Mouse (Mus musculus) CH12.LX (cell line): ENCODE data around the gene Ace3. TPM values are rescaled to one million over a fixed set of nuclear protein-coding genes. Genes with fewer than 3 reads are reported as not detected.

Experiments
- DNase-seq: peaks from one replicate; pipeline ENCODE4 v3.0.0-alpha.2; 2013; ENCODE audit errors: extremely low read depth
- H3K27ac ChIP-seq: 2 replicates; pipeline ENCODE4 v1.5.1; 2012; ENCODE audit warnings: low read depth, mild to moderate bottlenecking, control low read depth, moderate library complexity; ENCODE audit not compliant: insufficient read depth
- H3K27me3 ChIP-seq: replicated peaks from 2 replicates; pipeline ENCODE3; 2012; ENCODE audit warnings: inconsistent platforms
- H3K36me3 ChIP-seq, 2 experiments: replicated peaks in 1 of 2; 2 replicates each; pipeline versions ENCODE3 to v1.6.1; 2012; ENCODE audit warnings: inconsistent platforms in 1 of 2, low read length in 1 of 2, mild to moderate bottlenecking in 1 of 2, mixed read lengths in 1 of 2, moderate library complexity in 1 of 2; ENCODE audit not compliant: control insufficient read depth in 1 of 2, insufficient read depth in 1 of 2
- H3K4me1 ChIP-seq, 2 experiments: 2 replicates each; pipeline ENCODE4 v1.6.1; 2012; ENCODE audit warnings: inconsistent platforms in 1 of 2, moderate library complexity in 1 of 2; ENCODE audit not compliant: insufficient read depth in 2 of 2, control insufficient read depth in 1 of 2
- H3K4me2 ChIP-seq: 2 replicates; pipeline ENCODE4 v1.6.1; 2012; ENCODE audit warnings: low read depth, mild to moderate bottlenecking, control low read depth; ENCODE audit not compliant: poor library complexity, insufficient read depth, severe bottlenecking
- H3K4me3 ChIP-seq, 3 experiments: fragments of 150-350 bp in 1 of 3; sonication (generic) in 1 of 3; replicated peaks in 1 of 3; 2 replicates each; pipeline versions ENCODE3 to v1.5.1; 2011 to 2012; ENCODE audit warnings: low read depth in 2 of 3, low read length in 2 of 3, mild to moderate bottlenecking in 2 of 3, moderate library complexity in 2 of 3, control low read depth in 1 of 3, improper control_type of control experiment in 1 of 3, inconsistent platforms in 1 of 3, mixed read lengths in 1 of 3; ENCODE audit not compliant: poor library complexity in 1 of 3
- H3K79me2 ChIP-seq: replicated peaks from 2 replicates; pipeline ENCODE4 v1.6.1; 2012; ENCODE audit warnings: mild to moderate bottlenecking, moderate library complexity; ENCODE audit not compliant: control insufficient read depth, poor library complexity, insufficient read depth, severe bottlenecking; ENCODE audit errors: extremely low read depth
- H3K9ac ChIP-seq: 2 replicates; pipeline ENCODE4 v1.6.1; 2012; ENCODE audit warnings: low read depth, mild to moderate bottlenecking, control low read depth, moderate library complexity; ENCODE audit not compliant: insufficient read depth
- H3K9me3 ChIP-seq: replicated peaks from 2 replicates; pipeline ENCODE3; 2012; ENCODE audit warnings: low read length, inconsistent platforms, mixed read lengths
- BHLHE40 ChIP-seq: IDR thresholded peaks from 2 replicates; pipeline ENCODE4 v1.6.1; 2011; ENCODE audit warnings: mild to moderate bottlenecking, low read depth, low read length, improper control_type of control experiment
- ETS1 ChIP-seq: conservative IDR thresholded peaks from 2 replicates; pipeline ENCODE4 v1.6.1; 2012; ENCODE audit warnings: low read depth, mild to moderate bottlenecking, inconsistent platforms, low read length, improper control_type of control experiment, moderate library complexity
- HCFC1 ChIP-seq: IDR thresholded peaks from 2 replicates; pipeline ENCODE4 v1.6.1; 2012; ENCODE audit warnings: low read depth, mild to moderate bottlenecking, inconsistent platforms, low read length, improper control_type of control experiment
- JUN ChIP-seq: IDR thresholded peaks from 2 replicates; pipeline ENCODE4 v1.6.1; 2011; ENCODE audit warnings: low read depth, mild to moderate bottlenecking, low read length, improper control_type of control experiment, moderate library complexity; ENCODE audit not compliant: insufficient read depth
- JUND ChIP-seq: conservative IDR thresholded peaks from 2 replicates; pipeline ENCODE4 v1.6.1; 2011; ENCODE audit warnings: low read depth, low read length, improper control_type of control experiment
- KAT2A ChIP-seq: IDR thresholded peaks from 2 replicates; pipeline ENCODE4 v1.6.1; 2012; ENCODE audit warnings: low read length, improper control_type of control experiment, inconsistent platforms; ENCODE audit not compliant: insufficient replicate concordance
- MAFK ChIP-seq: IDR thresholded peaks from 2 replicates; pipeline ENCODE4 v1.6.1; 2011; ENCODE audit warnings: low read length, improper control_type of control experiment; ENCODE audit not compliant: insufficient replicate concordance
- MEF2A ChIP-seq: IDR thresholded peaks from 2 replicates; pipeline ENCODE4 v1.6.1; 2014; ENCODE audit warnings: low read depth, mild to moderate bottlenecking, inconsistent platforms, low read length, improper control_type of control experiment, borderline replicate concordance
- MYC ChIP-seq: IDR thresholded peaks from 2 replicates; pipeline ENCODE4 v1.6.1; 2011; ENCODE audit warnings: low read depth, mild to moderate bottlenecking, improper control_type of control experiment, low read length
- NRF1 ChIP-seq: IDR thresholded peaks from 2 replicates; pipeline ENCODE4 v1.6.1; 2014; ENCODE audit warnings: low read depth, mild to moderate bottlenecking, inconsistent platforms, low read length, improper control_type of control experiment, moderate library complexity
- POLR2A ChIP-seq: IDR thresholded peaks from 2 replicates; pipeline ENCODE4 v1.6.1; 2011; ENCODE audit warnings: low read depth, mild to moderate bottlenecking, improper control_type of control experiment, low read length
- POLR2AphosphoS2 ChIP-seq: IDR thresholded peaks from 2 replicates; pipeline ENCODE4 v1.6.1; 2011; ENCODE audit warnings: low read depth, low read length, improper control_type of control experiment
- RAD21 ChIP-seq: IDR thresholded peaks from 2 replicates; pipeline ENCODE4 v1.6.1; 2011; ENCODE audit warnings: low read depth, mild to moderate bottlenecking, low read length, improper control_type of control experiment, moderate library complexity
- RCOR1 ChIP-seq: conservative IDR thresholded peaks from 2 replicates; pipeline ENCODE4 v1.6.1; 2012; ENCODE audit warnings: low read depth, mild to moderate bottlenecking, inconsistent platforms, low read length, improper control_type of control experiment
- SMC3 ChIP-seq: IDR thresholded peaks from 2 replicates; pipeline ENCODE4 v1.6.1; 2011; ENCODE audit warnings: low read depth, low read length, improper control_type of control experiment
- TBP ChIP-seq: conservative IDR thresholded peaks from 2 replicates; pipeline ENCODE4 v1.6.1; 2011; ENCODE audit warnings: low read depth, low read length, improper control_type of control experiment
- USF1 ChIP-seq: IDR thresholded peaks from 2 replicates; pipeline ENCODE4 v1.6.1; 2014; ENCODE audit warnings: low read depth, mild to moderate bottlenecking, inconsistent platforms, low read length, improper control_type of control experiment
- ZC3H11A ChIP-seq: IDR thresholded peaks from 2 replicates; pipeline ENCODE4 v1.6.1; 2012; ENCODE audit warnings: low read depth, mild to moderate bottlenecking, inconsistent platforms, low read length, improper control_type of control experiment
- ZMIZ1 ChIP-seq: IDR thresholded peaks from 2 replicates; pipeline ENCODE4 v1.6.1; 2012; ENCODE audit warnings: low read depth, mild to moderate bottlenecking, inconsistent platforms, low read length, improper control_type of control experiment
- ZNF384 ChIP-seq: IDR thresholded peaks from 2 replicates; pipeline ENCODE4 v1.6.1; 2012; ENCODE audit warnings: low read depth, low read length, improper control_type of control experiment, inconsistent platforms
- dilution Hi-C: fragments of 300-500 bp; cut with MboI; formaldehyde crosslinking; loops from 2 replicates; pipeline ENCODE4 v1.14.3; 2020; ENCODE audit warnings: low sequenced_read_pairs; ENCODE audit not compliant: extremely low pct_unique_long_range_greater_than_20kb, extremely low pct_ligation_motif_present
- in situ Hi-C: fragments of 300-500 bp; cut with MboI; formaldehyde crosslinking; loops from 3 replicates; pipeline ENCODE4 v1.14.3; 2019; ENCODE audit warnings: low sequenced_read_pairs, low pct_ligation_motif_present, low pct_unique_long_range_greater_than_20kb, mixed read lengths
- polyA plus RNA-seq: library from polyadenylated mRNA; unstranded; fragments of >175 nt; gene quantifications from 2 replicates; pipeline ENCODE4 v1.2.1, GENCODE M21; 2012; ENCODE audit warnings: low read depth; ENCODE audit not compliant: insufficient read length
- total RNA-seq, 2 experiments: library from RNA; depleted of rRNA; stranded (reverse); fragments of 300-350 nt in 1 of 2; fragments of >200 nt in 1 of 2; gene quantifications; 2 replicates each; pipeline ENCODE4 v1.2.3; 2012 to 2014

Gene Ace3
- total and polyA plus RNA-seq, 3 experiments = not detected

DNA sequence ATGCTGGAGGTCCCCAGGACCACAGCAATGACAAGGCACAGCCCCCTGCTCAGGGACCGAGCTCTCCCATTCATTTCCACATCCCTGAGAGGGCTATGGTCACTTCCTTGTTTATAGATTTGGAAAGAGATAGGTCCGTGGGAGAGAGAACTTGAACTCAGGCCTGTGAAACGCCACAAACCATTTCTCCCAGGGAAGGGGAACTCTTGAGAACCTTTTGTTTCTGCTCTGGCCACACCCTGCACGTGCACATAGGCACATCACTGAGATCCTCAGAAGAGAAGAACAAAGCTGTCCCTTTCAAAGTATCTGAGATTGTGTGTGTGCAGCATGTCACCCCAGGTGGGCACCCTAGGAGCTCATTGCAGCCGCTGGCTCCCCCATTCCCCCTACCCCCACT, 15.8 kb upstream of the Ace3 start:
- in situ Hi-C loops = no loop called here

DNA sequence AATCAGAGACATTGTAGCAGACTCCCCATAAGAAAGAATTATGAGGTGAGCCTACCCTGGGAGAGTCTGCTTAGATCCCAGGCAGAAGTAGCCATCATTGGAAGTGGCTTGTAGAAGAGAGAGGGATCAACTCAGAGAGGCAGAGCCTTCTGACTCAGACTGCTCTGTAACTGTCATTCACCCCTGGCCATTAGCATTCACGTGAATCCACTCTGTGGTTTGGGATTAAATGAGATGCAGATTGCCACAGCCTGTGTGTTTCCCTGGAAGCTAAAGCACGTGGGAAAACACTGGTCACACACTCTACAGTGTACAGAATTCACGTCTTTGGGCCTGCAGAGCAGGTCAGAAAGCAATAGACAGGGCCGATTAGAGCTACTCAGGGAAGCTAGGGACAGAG, 10.0 kb upstream of the Ace3 start:
- no peaks in the 10 kb centered on the region for H3K36me3 ChIP-seq
- peaks cover 5% of the 10 kb centered on the region for H3K9me3 ChIP-seq
- H3K4me1 ChIP-seq = no peaks in the 10 kb centered on the region
- dilution Hi-C loops = no loop called here
- H3K9ac ChIP-seq = no peak overlapping the region
- in situ Hi-C loops = no loop called here
- DNase-seq = no peak
- no peak for TF ChIP-seq MYC
- TF ChIP-seq NRF1 = no peak
- no peak for TF ChIP-seq BHLHE40
- TF ChIP-seq ZC3H11A = no peak
- TF ChIP-seq HCFC1 = no peak
- TF ChIP-seq JUN = no peak
- TF ChIP-seq JUND = no peak
- no peak for TF ChIP-seq SMC3
- TF ChIP-seq USF1 = no peak
- no peak for TF ChIP-seq MAFK
- TF ChIP-seq ZMIZ1 = no peak
- no peak for TF ChIP-seq POLR2A
- TF ChIP-seq MEF2A = no peak
- TF ChIP-seq KAT2A = no peak
- TF ChIP-seq RCOR1 = no peak
- H3K27ac ChIP-seq = no peak overlapping the region
- H3K4me3 ChIP-seq = no peak overlapping the region
- H3K4me2 ChIP-seq = no peak overlapping the region
- H3K27me3 ChIP-seq = peaks cover 85% of the 10 kb centered on the region
- no peaks in the 10 kb centered on the region for H3K79me2 ChIP-seq

More for the DNA sequence above, 15.8 kb upstream of the Ace3 start:
- H3K9ac ChIP-seq = no peak overlapping the region
- no peaks in the 10 kb centered on the region for H3K79me2 ChIP-seq
- dilution Hi-C loops = no loop called here
- H3K27me3 ChIP-seq = peaks cover 92% of the 10 kb centered on the region
- H3K4me3 ChIP-seq = no peak overlapping the region
- TF ChIP-seq BHLHE40 = peak; percentile 13; the same call in 1 of the 2 replicates
- TF ChIP-seq POLR2A = no peak
- DNase-seq = no peak
- no peaks in the 10 kb centered on the region for H3K9me3 ChIP-seq
- H3K36me3 ChIP-seq = no peaks in the 10 kb centered on the region
- H3K27ac ChIP-seq = no peak overlapping the region
- no peak overlapping the region for H3K4me2 ChIP-seq
- no peaks in the 10 kb centered on the region for H3K4me1 ChIP-seq

DNA sequence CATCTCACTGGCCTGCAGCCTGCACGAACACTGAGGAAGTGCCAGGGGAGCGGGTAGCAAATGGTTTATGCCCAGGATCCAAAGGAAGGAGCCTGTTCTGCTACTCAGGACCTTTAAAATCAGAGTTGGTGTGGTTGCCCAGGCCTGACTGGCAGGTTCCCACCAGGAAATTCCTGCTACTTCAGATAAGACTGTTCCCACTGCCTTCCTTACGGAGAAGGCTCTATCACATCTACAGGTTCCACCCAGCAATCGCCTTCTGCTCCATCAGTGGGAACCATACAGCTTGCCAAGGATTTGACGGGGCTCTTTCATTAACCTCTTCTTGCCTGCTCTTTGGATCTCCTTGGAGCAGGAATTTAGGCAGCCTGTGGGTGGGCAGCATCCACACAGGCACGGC, 7.0 kb upstream of the Ace3 start:
- Histone ChIP-seq H3K27me3 (peaks cover 83% of the 10 kb centered on the region), H3K4me3 (no peak overlapping the region), H3K27ac (no peak overlapping the region)

More for the DNA sequence above, 7.0 kb upstream of the Ace3 start:
- no peaks in the 10 kb centered on the region for H3K36me3 ChIP-seq
- H3K4me1 ChIP-seq = no peaks in the 10 kb centered on the region
- H3K9me3 ChIP-seq = peaks cover 6% of the 10 kb centered on the region
- in situ Hi-C loops (no loop called here), dilution Hi-C loops (no loop called here)
- no peak overlapping the region for H3K4me2 ChIP-seq
- TF ChIP-seq ZNF384 (no peak), POLR2A (no peak), ETS1 (no peak), POLR2AphosphoS2 (no peak), SMC3 (no peak), USF1 (no peak), RAD21 (no peak), TBP (no peak)
- no peaks in the 10 kb centered on the region for H3K79me2 ChIP-seq
- DNase-seq = no peak
- H3K9ac ChIP-seq = no peak overlapping the region
